Mouse (Mus musculus) midbrain, embryonic 13.5 days (tissue): ENCODE results near the gene Ston1. TPM values are rescaled to one million over a fixed set of nuclear protein-coding genes. Genes with fewer than 3 reads are reported as not detected.
A peak's percentile ranks its signal among the peaks of the same experiment; 100 is the strongest.

Experiments used
- ATAC-seq: fragments of 200-750 bp; cut with Nextera tagmentation; 2 replicates; pipeline ENCODE4 v1.8.0; 2017; ENCODE audit warnings: mild to moderate bottlenecking, moderate TSS enrichment, moderate library complexity
- H3K27ac ChIP-seq: fragments of 300-500 bp; sonication (generic); 2 replicates; pipeline ENCODE4 v1.5.1; 2015; ENCODE audit warnings: inconsistent platforms, mild to moderate bottlenecking, moderate library complexity
- H3K27me3 ChIP-seq: fragments of 300-500 bp; sonication (generic); 2 replicates; pipeline ENCODE4 v1.6.1; 2015; ENCODE audit warnings: mild to moderate bottlenecking, inconsistent platforms
- H3K36me3 ChIP-seq: fragments of 300-500 bp; sonication (generic); 2 replicates; pipeline ENCODE4 v1.6.1; 2015; ENCODE audit warnings: mild to moderate bottlenecking, inconsistent platforms
- H3K4me1 ChIP-seq: fragments of 300-500 bp; sonication (generic); replicated peaks from 2 replicates; pipeline ENCODE4 v1.6.1; 2015; ENCODE audit warnings: inconsistent platforms
- H3K4me2 ChIP-seq: fragments of 300-500 bp; sonication (generic); replicated peaks from 2 replicates; pipeline ENCODE4 v1.6.1; 2015; ENCODE audit warnings: moderate library complexity, mild to moderate bottlenecking, inconsistent platforms
- H3K4me3 ChIP-seq: fragments of 300-500 bp; sonication (generic); replicated peaks from 2 replicates; pipeline ENCODE4 v1.5.1; 2015; ENCODE audit warnings: mild to moderate bottlenecking, inconsistent platforms
- H3K9ac ChIP-seq: fragments of 300-500 bp; sonication (generic); replicated peaks from 2 replicates; pipeline ENCODE4 v1.6.1; 2015; ENCODE audit warnings: mild to moderate bottlenecking, inconsistent platforms
- H3K9me3 ChIP-seq: fragments of 300-500 bp; sonication (generic); 2 replicates; pipeline ENCODE4 v1.6.1; 2016; ENCODE audit warnings: mild to moderate bottlenecking, inconsistent platforms
- WGBS: fragments of 180-500 bp; shearing (Covaris S2); methylation state at CpG from one replicate; pipeline ENCODE4 v1.1.7; 2015; 5-methylcytosine and 5-hydroxymethylcytosine counted together
- polyA plus RNA-seq: library from polyadenylated mRNA; unstranded; fragments of >200 nt; fragmentation: Nextera tagmentation; extraction: Ambion mirVana; gene quantifications from 2 replicates; pipeline ENCODE4 v1.2.1, GENCODE M21; 2015

Gene Ston1
- polyA plus RNA-seq = 0.89 and 1.7 TPM in 2 replicates

- H3K4me2 ChIP-seq = peak within 1 kb of the TSS; percentile 80
- H3K9me3 ChIP-seq = no peaks in the 10 kb centered on the region
- peak within 1 kb of the TSS; percentile 60; the same call in 1 of the 2 replicates for H3K27ac ChIP-seq
- peak within 1 kb of the TSS; percentile 61 for H3K9ac ChIP-seq
- peak; percentile 91 for ATAC-seq
- no peaks in the 10 kb centered on the region for H3K36me3 ChIP-seq
- 1% methylated on average over 41 of the region's 41 CpGs for WGBS
- H3K4me1 ChIP-seq = peaks cover 25% of the 10 kb centered on the region; the same call in 1 of the 2 replicates
- peak within 1 kb of the TSS; percentile 51 for H3K4me3 ChIP-seq
- no peaks in the 10 kb centered on the region for H3K27me3 ChIP-seq
These were observed at the start of gene Ston1 for GRCm38 (mm10) chr17:88597222-88598055. TSS of gene Ston1 (plus strand) at chr17:88597684.

DNA sequence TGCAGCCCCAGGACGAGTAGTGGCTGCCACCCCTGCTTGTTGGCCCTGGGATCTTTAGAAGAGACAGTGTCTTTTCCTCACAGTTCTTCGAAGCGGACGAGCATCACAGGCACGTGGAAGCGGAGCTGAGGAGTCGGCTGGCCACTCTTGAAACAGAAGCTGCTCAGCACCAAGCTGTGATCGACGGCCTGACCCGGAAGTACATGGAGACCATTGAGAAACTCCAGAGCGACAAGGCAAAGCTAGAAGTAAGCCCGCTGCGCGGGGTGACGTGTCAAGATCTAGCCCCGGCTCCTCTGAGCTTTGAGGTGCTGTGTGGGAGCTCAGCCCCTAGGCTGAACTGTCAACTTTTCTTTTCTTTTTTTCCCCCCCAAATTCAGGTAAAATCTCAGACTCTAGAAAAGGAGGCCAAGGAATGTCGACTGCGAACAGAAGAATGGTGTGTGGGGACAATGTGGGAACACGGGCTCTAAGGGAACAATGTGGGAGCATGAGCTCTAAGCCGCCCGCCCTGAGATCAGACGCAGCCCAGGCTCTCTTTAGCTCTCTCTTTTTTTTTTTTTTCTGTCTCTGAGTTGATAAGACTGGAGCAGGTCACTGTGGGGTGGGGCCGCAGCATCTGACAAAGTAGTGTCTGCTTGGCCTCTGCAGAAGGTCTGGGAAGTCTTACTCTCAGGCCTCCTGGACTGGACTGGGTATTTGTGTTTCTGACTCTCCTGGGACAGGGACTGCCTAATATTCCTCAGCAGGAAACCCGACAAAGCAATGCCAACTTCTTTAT, 47.9 kb upstream of the Ston1 start:
- H3K27me3 ChIP-seq = no peaks in the 10 kb centered on the region
- no peaks in the 10 kb centered on the region for H3K9me3 ChIP-seq
- H3K36me3 ChIP-seq = peaks cover 63% of the 10 kb centered on the region
- ATAC-seq = no peak
- no peak overlapping the region for H3K9ac ChIP-seq
- no peak overlapping the region for H3K4me3 ChIP-seq
- WGBS = 84% methylated on average over 24 of the region's 24 CpGs
- no peak overlapping the region for H3K4me2 ChIP-seq
- 0 out of 2 replicates have a peak, but pooled peaks cover 7% of the 10 kb centered on the region for H3K4me1 ChIP-seq
- no peak overlapping the region for H3K27ac ChIP-seq

- 73% methylated on average over 5 of the region's 5 CpGs for WGBS
- H3K36me3 ChIP-seq = peaks cover 65% of the 10 kb centered on the region
- H3K27me3 ChIP-seq = no peaks in the 10 kb centered on the region
- ATAC-seq = no peak
- no peak overlapping the region for H3K27ac ChIP-seq
- H3K4me3 ChIP-seq = no peak overlapping the region
- 0 out of 2 replicates have a peak, but pooled peaks cover 7% of the 10 kb centered on the region for H3K4me1 ChIP-seq
- H3K9me3 ChIP-seq = no peaks in the 10 kb centered on the region
- H3K9ac ChIP-seq = no peak overlapping the region
- H3K4me2 ChIP-seq = no peak overlapping the region
These were observed 47.1 kb upstream of the Ston1 start for GRCm38 (mm10) chr17:88550351-88550750.

DNA sequence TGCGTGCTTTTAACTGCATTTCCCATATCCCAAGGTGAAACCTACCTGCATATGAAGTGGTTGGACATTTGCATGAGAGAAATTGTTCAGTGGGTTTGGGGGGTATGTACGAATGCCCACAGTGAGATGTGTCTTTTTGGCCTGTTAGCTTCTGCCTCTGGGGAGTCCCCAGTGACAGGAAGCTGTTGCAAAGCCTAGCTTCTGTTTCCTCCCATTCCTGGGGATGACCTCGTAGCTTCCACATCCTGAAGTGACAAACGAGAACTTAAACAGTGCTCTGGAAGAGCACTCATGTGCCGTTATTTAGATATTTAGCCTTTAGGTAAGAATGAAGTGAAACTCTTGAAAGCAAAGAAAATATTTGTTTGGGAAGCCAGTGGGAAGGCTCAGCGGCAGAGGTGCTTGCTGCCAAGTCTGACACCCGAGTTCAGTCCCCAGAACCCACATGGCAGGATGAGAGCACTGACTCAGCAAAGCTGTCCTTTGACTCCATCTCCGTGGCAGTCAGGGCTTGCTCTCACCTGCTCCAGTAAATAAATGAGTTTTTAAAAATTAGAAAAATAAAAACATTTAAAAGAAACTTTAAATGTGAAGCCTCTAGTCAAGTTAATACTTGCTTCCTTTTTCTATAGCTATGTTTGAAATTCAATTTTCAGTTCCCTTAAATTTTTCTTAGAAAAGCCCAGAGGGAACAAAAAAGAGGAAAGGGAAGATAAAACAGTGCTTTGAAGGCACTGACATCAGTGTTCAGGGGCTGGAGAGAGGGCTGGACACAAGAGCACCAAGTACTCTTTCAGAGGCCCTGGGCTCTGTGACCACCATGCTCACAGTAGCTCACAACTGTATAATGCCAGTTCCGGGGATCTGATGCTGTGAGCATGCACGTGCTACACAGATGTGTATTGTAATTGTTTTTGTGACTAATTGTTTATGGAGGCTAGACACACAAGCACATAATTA, 46.2 kb upstream of the Ston1 start:
- Histone ChIP-seq H3K4me2 (no peak overlapping the region), H3K27me3 (no peaks in the 10 kb centered on the region), H3K4me1 (0 out of 2 replicates have a peak, but pooled peaks cover 7% of the 10 kb centered on the region), H3K9ac (no peak overlapping the region), H3K27ac (no peak overlapping the region), H3K36me3 (peaks cover 69% of the 10 kb centered on the region), H3K4me3 (no peak overlapping the region), H3K9me3 (no peaks in the 10 kb centered on the region)
- 75% methylated on average over 10 of the region's 10 CpGs for WGBS
- no peak for ATAC-seq

DNA sequence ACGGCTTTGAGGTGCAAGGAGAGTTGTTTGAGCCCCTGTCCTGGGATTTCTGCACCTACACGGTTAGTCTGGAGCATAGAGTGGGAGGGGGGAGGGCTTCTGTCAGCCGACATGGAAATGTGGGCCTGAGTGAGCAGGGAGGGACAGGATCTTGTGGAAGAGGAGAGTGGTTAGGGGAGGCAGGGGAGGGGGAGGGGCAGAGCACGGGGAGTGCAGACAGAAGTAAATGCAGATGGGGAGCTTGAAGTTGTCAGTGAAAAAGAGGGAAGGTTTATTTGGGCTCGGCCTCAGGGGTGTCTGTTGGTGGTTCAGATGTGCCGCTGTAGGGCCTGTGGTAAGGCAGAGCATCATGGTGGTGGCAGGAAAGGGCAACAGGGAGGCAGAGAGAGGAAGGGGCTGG, 44.9 kb upstream of the Ston1 start:
- no peak overlapping the region for H3K9ac ChIP-seq
- H3K36me3 ChIP-seq = peaks cover 78% of the 10 kb centered on the region
- no peaks in the 10 kb centered on the region for H3K9me3 ChIP-seq
- no peak overlapping the region for H3K4me3 ChIP-seq
- H3K4me2 ChIP-seq = no peak overlapping the region
- H3K27me3 ChIP-seq = no peaks in the 10 kb centered on the region
- WGBS = 27% methylated on average over 6 of the region's 6 CpGs
- H3K4me1 ChIP-seq = 0 out of 2 replicates have a peak, but pooled peaks cover 7% of the 10 kb centered on the region
- no peak for ATAC-seq
- H3K27ac ChIP-seq = no peak overlapping the region

DNA sequence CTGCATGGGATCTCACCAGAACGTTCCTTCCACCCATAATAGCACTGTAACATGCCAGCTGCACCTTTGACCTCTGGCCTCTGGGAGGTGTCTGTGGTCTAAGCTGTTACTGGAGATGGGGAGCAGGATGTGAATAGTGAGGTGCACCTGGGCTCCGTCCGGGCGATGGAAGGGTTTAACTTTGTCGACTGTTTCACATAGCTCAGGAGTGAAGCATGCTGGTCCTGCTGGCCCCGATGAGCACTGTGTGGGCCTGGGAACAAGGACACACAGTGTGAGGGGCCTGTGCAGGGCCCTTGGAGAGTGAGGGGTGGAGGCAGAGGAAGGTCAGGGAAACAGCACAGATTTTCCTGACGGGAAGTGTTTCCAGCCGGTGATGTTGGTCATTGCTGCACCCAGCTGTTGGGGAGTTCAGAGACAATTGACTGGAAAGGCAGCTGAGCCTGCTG, 44.5 kb upstream of the Ston1 start:
- WGBS = 55% methylated on average over 8 of the region's 8 CpGs
- peaks cover 73% of the 10 kb centered on the region for H3K36me3 ChIP-seq
- no peak; the same call in 1 of the 2 replicates for ATAC-seq

GRCm38 (mm10) chr17:88553473-88554087, 43.9 kb upstream of the Ston1 start:
- no peak overlapping the region for H3K4me2 ChIP-seq
- peaks cover 10% of the 10 kb centered on the region; the same call in 1 of the 2 replicates for H3K4me1 ChIP-seq
- H3K27ac ChIP-seq = no peak overlapping the region
- H3K36me3 ChIP-seq = peaks cover 70% of the 10 kb centered on the region
- ATAC-seq = no peak
- no peak overlapping the region for H3K4me3 ChIP-seq
- no peaks in the 10 kb centered on the region for H3K27me3 ChIP-seq
- WGBS = 84% methylated on average over 11 of the region's 11 CpGs
- no peaks in the 10 kb centered on the region for H3K9me3 ChIP-seq
- no peak overlapping the region for H3K9ac ChIP-seq

More for the DNA sequence above, 44.5 kb upstream of the Ston1 start:
- Histone ChIP-seq H3K4me1 (peaks cover 7% of the 10 kb centered on the region; the same call in 1 of the 2 replicates), H3K9ac (no peak overlapping the region), H3K4me3 (no peak overlapping the region), H3K4me2 (no peak overlapping the region), H3K9me3 (no peaks in the 10 kb centered on the region), H3K27me3 (no peaks in the 10 kb centered on the region), H3K27ac (no peak overlapping the region)

- H3K9me3 ChIP-seq = no peaks in the 10 kb centered on the region
- no peak overlapping the region for H3K27ac ChIP-seq
- H3K4me2 ChIP-seq = no peak overlapping the region
- no peak for ATAC-seq
- H3K27me3 ChIP-seq = no peaks in the 10 kb centered on the region
- H3K4me1 ChIP-seq = peaks cover 10% of the 10 kb centered on the region; the same call in 1 of the 2 replicates
- H3K4me3 ChIP-seq = no peak overlapping the region
- 85% methylated on average over 13 of the region's 13 CpGs for WGBS
- no peak overlapping the region for H3K9ac ChIP-seq
- peaks cover 55% of the 10 kb centered on the region for H3K36me3 ChIP-seq
These were observed 41.3 kb upstream of the Ston1 start for GRCm38 (mm10) chr17:88556176-88556575.

- Histone ChIP-seq H3K9me3 (no peaks in the 10 kb centered on the region), H3K36me3 (peaks cover 56% of the 10 kb centered on the region)
These were observed 40.8 kb upstream of the Ston1 start for GRCm38 (mm10) chr17:88556688-88557087.

DNA sequence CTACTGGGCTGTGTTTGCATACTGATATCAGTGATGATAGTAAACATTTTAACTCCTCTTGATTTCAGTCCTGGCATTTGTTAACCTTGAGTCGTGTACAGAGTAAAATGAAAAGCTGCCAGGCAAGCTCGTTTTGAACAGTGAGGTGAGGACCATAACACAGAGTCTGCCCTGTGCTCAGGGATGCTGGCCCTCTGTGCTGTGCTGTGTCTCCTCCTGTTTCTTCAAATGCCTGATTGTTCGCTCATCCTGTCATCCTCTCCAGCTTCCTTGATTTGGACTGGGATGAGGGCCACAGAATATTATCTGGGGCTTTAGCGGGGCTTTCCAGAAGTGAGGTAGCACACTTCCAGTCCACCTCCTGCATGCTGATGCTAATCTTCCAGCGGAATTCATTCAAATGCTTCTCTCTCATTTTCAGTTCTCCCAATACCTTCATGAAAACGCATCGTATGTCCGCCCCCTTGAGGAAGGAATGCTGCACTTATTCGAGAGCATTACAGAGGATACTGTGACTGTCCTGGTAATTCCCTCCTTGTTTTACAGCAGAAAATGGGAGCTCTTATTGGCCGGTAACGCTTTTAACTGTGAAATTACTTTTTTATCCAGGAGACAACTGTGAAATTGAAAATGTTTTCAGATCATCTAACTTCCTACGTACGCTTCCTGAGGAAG, 39.2 kb upstream of the Ston1 start:
- 34% methylated on average over 13 of the region's 13 CpGs for WGBS
- Histone ChIP-seq H3K4me1 (peaks cover 4% of the 10 kb centered on the region; the same call in 1 of the 2 replicates), H3K4me2 (no peak overlapping the region), H3K9ac (no peak overlapping the region), H3K27me3 (no peaks in the 10 kb centered on the region), H3K27ac (no peak overlapping the region), H3K36me3 (peaks cover 52% of the 10 kb centered on the region), H3K9me3 (no peaks in the 10 kb centered on the region), H3K4me3 (no peak overlapping the region)
- ATAC-seq = peak; percentile 83

More at GRCm38 (mm10) chr17:88556688-88557087, 40.8 kb upstream of the Ston1 start:
- Histone ChIP-seq H3K27me3 (no peaks in the 10 kb centered on the region), H3K4me2 (no peak overlapping the region), H3K27ac (no peak overlapping the region), H3K4me3 (no peak overlapping the region), H3K9ac (no peak overlapping the region), H3K4me1 (peaks cover 10% of the 10 kb centered on the region; the same call in 1 of the 2 replicates)
- no peak for ATAC-seq
- 84% methylated on average over 4 of the region's 4 CpGs for WGBS
